Mouse (Mus musculus) kidney, adult 18-20 months (tissue): ENCODE measurements around the gene Ptpa.

Source experiments
- DNase-seq: peaks from one replicate; pipeline ENCODE4 v3.0.0; 2021

Gene Ptpa

GRCm38 (mm10) chr2:30440211-30440700, 24.4 kb downstream of the Ptpa start:
- no peak for DNase-seq

GRCm38 (mm10) chr2:30440701-30441517, 25.1 kb downstream of the Ptpa start:
- peak; percentile 84 for DNase-seq

- peak; percentile 73 for DNase-seq
Measured at GRCm38 (mm10) chr2:30441518-30442497, 26.0 kb downstream of the Ptpa start.

GRCm38 (mm10) chr2:30442498-30442890, 26.7 kb downstream of the Ptpa start:
- no peak for DNase-seq

- no peak for DNase-seq
Measured at GRCm38 (mm10) chr2:30443281-30443680, 27.4 kb downstream of the Ptpa start.

- no peak for DNase-seq
Measured at GRCm38 (mm10) chr2:30444006-30444405, 28.2 kb downstream of the Ptpa start.

- DNase-seq = no peak
Measured at GRCm38 (mm10) chr2:30444450-30444849, 28.6 kb downstream of the Ptpa start.

- DNase-seq = peak; percentile 49
Measured at GRCm38 (mm10) chr2:30445312-30445711, 29.5 kb downstream of the Ptpa start.

- no peak for DNase-seq
Measured at GRCm38 (mm10) chr2:30446891-30447826, 31.3 kb downstream of the Ptpa start.

GRCm38 (mm10) chr2:30448371-30448770, 32.5 kb downstream of the Ptpa start:
- no peak for DNase-seq

GRCm38 (mm10) chr2:30450530-30450929, 34.7 kb downstream of the Ptpa start:
- DNase-seq = no peak

GRCm38 (mm10) chr2:30451525-30451924, 35.7 kb downstream of the Ptpa start:
- no peak for DNase-seq

- no peak for DNase-seq
Measured at GRCm38 (mm10) chr2:30453570-30453969, 37.7 kb downstream of the Ptpa start.

GRCm38 (mm10) chr2:30454587-30454986, 38.7 kb downstream of the Ptpa start:
- no peak for DNase-seq

GRCm38 (mm10) chr2:30456104-30456980, 40.5 kb downstream of the Ptpa start:
- DNase-seq = no peak

- DNase-seq = peak; percentile 57
Measured at GRCm38 (mm10) chr2:30458349-30458748, 42.5 kb downstream of the Ptpa start.

- no peak for DNase-seq
Measured at GRCm38 (mm10) chr2:30459241-30459640, 43.4 kb downstream of the Ptpa start.

- peak; percentile 65 for DNase-seq
Measured at GRCm38 (mm10) chr2:30463341-30463761, 47.5 kb downstream of the Ptpa start.

- DNase-seq = peak; percentile 70
Measured at GRCm38 (mm10) chr2:30463904-30464330, 48.1 kb downstream of the Ptpa start.

- no peak for DNase-seq
Measured at GRCm38 (mm10) chr2:30464411-30464810, 48.6 kb downstream of the Ptpa start.

- no peak for DNase-seq
Measured at GRCm38 (mm10) chr2:30466787-30467186, 50.9 kb downstream of the Ptpa start.
